Mouse (Mus musculus) myocyte (in vitro differentiated cells): Measurements from ENCODE around the gene Tmed10.

Experiments used
- CEBPB ChIP-seq: IDR thresholded peaks from 2 replicates; pipeline ENCODE4 v1.6.1; 2011; ENCODE audit warnings: mild to moderate bottlenecking, moderate library complexity; ENCODE audit not compliant: poor library complexity, insufficient read depth, severe bottlenecking
- E2F4 ChIP-seq: IDR thresholded peaks from one replicate; pipeline ENCODE4 v1.6.1; 2011; ENCODE audit warnings: mild to moderate bottlenecking, control low read depth, moderate library complexity; ENCODE audit not compliant: insufficient read depth
- MAX ChIP-seq: IDR thresholded peaks from one replicate; pipeline ENCODE4 v1.6.1; 2011; ENCODE audit warnings: low read depth, mild to moderate bottlenecking, control low read depth
- MYOD1 ChIP-seq, 3 experiments: IDR thresholded peaks; one replicate each; pipeline ENCODE4 v1.6.1; 2011; ENCODE audit warnings: control low read depth in 2 of 3, low read depth in 2 of 3, mild to moderate bottlenecking in 2 of 3, moderate library complexity in 1 of 3; ENCODE audit not compliant: insufficient read length in 2 of 3, control insufficient read depth in 1 of 3
- MYOG ChIP-seq, 3 experiments: IDR thresholded peaks; one replicate each; pipeline ENCODE4 v1.6.1; 2011; ENCODE audit warnings: control low read depth in 2 of 3, low read depth in 2 of 3, mild to moderate bottlenecking in 2 of 3; ENCODE audit not compliant: insufficient read length in 2 of 3, control insufficient read depth in 1 of 3, insufficient read depth in 1 of 3
- POLR2A ChIP-seq: IDR thresholded peaks from one replicate; pipeline ENCODE4 v1.6.1; 2011; ENCODE audit warnings: low read depth, mild to moderate bottlenecking, control low read depth, moderate library complexity; ENCODE audit not compliant: insufficient read length
- POLR2AphosphoS2 ChIP-seq: IDR thresholded peaks from one replicate; pipeline ENCODE4 v1.6.1; 2011; ENCODE audit warnings: low read depth, control low read depth; ENCODE audit not compliant: insufficient read length
- REST ChIP-seq: IDR thresholded peaks from one replicate; pipeline ENCODE4 v1.6.1; 2011; ENCODE audit warnings: mild to moderate bottlenecking, control low read depth, moderate library complexity; ENCODE audit not compliant: insufficient read depth, insufficient read length
- SRF ChIP-seq: IDR thresholded peaks from one replicate; pipeline ENCODE4 v1.6.1; 2011; ENCODE audit warnings: low read depth; ENCODE audit not compliant: control insufficient read depth, insufficient read length
- TCF12 ChIP-seq: IDR thresholded peaks from one replicate; pipeline ENCODE4 v1.6.1; 2011; ENCODE audit warnings: mild to moderate bottlenecking, control low read depth; ENCODE audit not compliant: poor library complexity, insufficient read depth, severe bottlenecking
- TCF3 ChIP-seq: IDR thresholded peaks from one replicate; pipeline ENCODE4 v1.6.1; 2011; ENCODE audit warnings: low read depth, control low read depth; ENCODE audit not compliant: insufficient read length
- USF1 ChIP-seq: IDR thresholded peaks from one replicate; pipeline ENCODE4 v1.6.1; 2011; ENCODE audit warnings: low read depth, mild to moderate bottlenecking, control low read depth, moderate library complexity

DNA sequence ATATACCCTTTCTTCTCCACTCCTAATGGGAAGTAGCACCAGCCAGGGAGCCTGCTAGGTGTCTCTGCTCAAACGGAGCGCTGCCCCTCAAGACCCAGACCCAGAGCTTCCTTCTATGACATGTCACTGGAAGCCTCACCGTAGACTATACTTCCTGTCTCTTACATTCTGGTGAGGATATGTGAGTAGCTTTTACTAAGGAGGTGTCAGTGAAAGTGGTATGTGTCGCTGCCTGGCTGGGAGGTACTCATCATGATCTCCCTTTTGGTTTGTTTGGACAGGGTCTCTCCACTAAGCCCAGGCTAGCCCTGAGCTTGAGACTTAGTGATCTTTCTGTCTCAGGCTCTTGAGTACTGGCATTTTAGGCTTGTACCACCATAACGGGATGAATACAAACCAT, 41.7 kb upstream of the Tmed10 start:
- TF ChIP-seq MYOG (IDR thresholded peaks at IDR 0.05; ENCODE audit: control insufficient read depth in 1 of 3, insufficient read depth in 1 of 3, insufficient read length in 2 of 3, low read depth in 2 of 3): no peak
- TF ChIP-seq POLR2AphosphoS2: no peak
- TF ChIP-seq POLR2A: no peak
- no peak for TF ChIP-seq MAX
- TF ChIP-seq USF1: no peak
- no peak for TF ChIP-seq CEBPB
- TF ChIP-seq MYOD1 (IDR thresholded peaks at IDR 0.05; ENCODE audit: control insufficient read depth in 1 of 3, insufficient read length in 2 of 3, low read depth in 2 of 3): no peak
- no peak for TF ChIP-seq E2F4
- TF ChIP-seq TCF12: no peak
- TF ChIP-seq TCF3: no peak
- TF ChIP-seq SRF: no peak
- no peak for TF ChIP-seq REST
